Mouse (Mus musculus) heart, embryonic 14.5 days (tissue): ENCODE measurements around the gene Krr1. TPM values are rescaled to one million over a fixed set of nuclear protein-coding genes. Genes with fewer than 3 reads are reported as not detected.

ENCODE experiments used
- polyA plus RNA-seq: library from polyadenylated mRNA; unstranded; fragments of >200 nt; fragmentation: Nextera tagmentation; extraction: Ambion mirVana; gene quantifications from 2 replicates; pipeline ENCODE4 v1.2.1, GENCODE M21; 2014

The Krr1 gene
- polyA plus RNA-seq, 1 experiment from 2014 or later = 24.8 TPM

Other genes with a start within 250 kb of the Krr1 start
- 1.7 and 2.5 TPM in 2 replicates for gene Glipr1, start 30.0 kb downstream of the Krr1 start, polyA plus RNA-seq
- gene Glipr1l1, start 87.5 kb downstream of the Krr1 start, polyA plus RNA-seq = not detected in 2 replicates
- not detected in 2 replicates for gene Glipr1l2, start 110.7 kb downstream of the Krr1 start, polyA plus RNA-seq
- not detected in 2 replicates for gene Glipr1l3, start 187.7 kb downstream of the Krr1 start, polyA plus RNA-seq
- gene Caps2, start 191.0 kb downstream of the Krr1 start, polyA plus RNA-seq = 0.20 TPM in 1 of 2 replicates, not detected in the other